Mouse (Mus musculus): ENCODE measurements around the gene Kdm6b.

- TF ChIP-seq POLR2A (IDR thresholded peaks at IDR 0.05; ENCODE audit: borderline replicate concordance, low read depth, low read length) (no peak), CTCF (IDR thresholded peaks at IDR 0.05; ENCODE audit: low read depth, low read length) (no peak)
Measured at GRCm38 (mm10) chr11:69428751-69429150, 15.3 kb upstream of the Kdm6b start.

All from bone marrow macrophage, adult 2 months (primary cell).